19 mouse cellular contexts compared by ENCODE assay signal in genomic region chr8:111622553-111622952, GRCm38 (mm10). TPM values are rescaled to one million over a fixed set of nuclear protein-coding genes. Genes with fewer than 3 reads are reported as not detected.
DNase-seq lines count a peak whose midpoint lies in the region; ATAC-seq and TF ChIP-seq lines count a peak whose summit lies in the region.
"Had no signal": no experiment of that assay in that cellular context is flagged by ENCODE, and none has a peak within 500 bp of the region (broad histone marks: within the 10 kb centered on the region; RNA-seq: fewer than 3 reads in every experiment).

No protein-coding gene starts in this region.

- no peak for ATAC-seq in forebrain, embryonic 13.5 days
- no peak for ATAC-seq in forebrain, embryonic 16.5 days
- ATAC-seq in midbrain, embryonic 15.5 days (replicated peaks) = no peak
- ATAC-seq in midbrain, embryonic 11.5 days (ENCODE audit: low FRiP score) = no peak
- ATAC-seq: forebrain, embryonic 14.5 days had no signal

- no peaks in the 10 kb centered on the region for H3K4me1 ChIP-seq in forebrain, embryonic 13.5 days
- H3K4me1 ChIP-seq in forebrain, embryonic 16.5 days (replicated peaks; ENCODE audit: control insufficient read depth, insufficient read depth, low read length) = no peaks in the 10 kb centered on the region
- 0 out of 2 replicates have a peak, but pooled peaks cover 6% of the 10 kb centered on the region for H3K4me1 ChIP-seq in midbrain, embryonic 15.5 days
- no peaks in the 10 kb centered on the region for H3K4me1 ChIP-seq in midbrain, embryonic 11.5 days (ENCODE audit: control insufficient read depth, insufficient read depth, low read length)
- H3K4me1 ChIP-seq in brown adipose tissue, adult 24 weeks (ENCODE audit: control insufficient read depth, insufficient read depth, insufficient read length, low read length) = peaks cover 31% of the 10 kb centered on the region

- WGBS in forebrain, embryonic 13.5 days = 80% methylated on average over 10 of the region's 10 CpGs
- WGBS in forebrain, embryonic 16.5 days = 76% methylated on average over 10 of the region's 10 CpGs
- 69% methylated on average over 10 of the region's 10 CpGs for WGBS in midbrain, embryonic 15.5 days
- 75% methylated on average over 10 of the region's 10 CpGs for WGBS in midbrain, embryonic 11.5 days

- no peak overlapping the region for H3K4me3 ChIP-seq in forebrain, embryonic 13.5 days
- H3K4me3 ChIP-seq in forebrain, embryonic 16.5 days (replicated peaks; ENCODE audit: low read length) = no peak overlapping the region
- H3K4me3 ChIP-seq in layer of hippocampus, adult 2 months = no peak overlapping the region
- H3K4me3 ChIP-seq in midbrain, embryonic 15.5 days = no peak overlapping the region
- no peak overlapping the region for H3K4me3 ChIP-seq in midbrain, embryonic 11.5 days (ENCODE audit: low read depth, low read length)
- no peak overlapping the region for H3K4me3 ChIP-seq in brown adipose tissue, adult 24 weeks (ENCODE audit: insufficient read depth, low read depth, low read length)
- H3K4me3 ChIP-seq: limb, embryonic 15.5 days had no signal

- H3K27me3 ChIP-seq in forebrain, embryonic 13.5 days = no peaks in the 10 kb centered on the region
- no peaks in the 10 kb centered on the region for H3K27me3 ChIP-seq in forebrain, embryonic 16.5 days (replicated peaks; ENCODE audit: control insufficient read depth, insufficient read depth, low read length)
- no peaks in the 10 kb centered on the region for H3K27me3 ChIP-seq in midbrain, embryonic 15.5 days (replicated peaks)
- H3K27me3 ChIP-seq in midbrain, embryonic 11.5 days (ENCODE audit: control insufficient read depth, insufficient read depth, low read length) = no peaks in the 10 kb centered on the region
- H3K27me3 ChIP-seq: limb, embryonic 15.5 days had no signal

- no peak overlapping the region; the same call in 1 of the 2 replicates for H3K9ac ChIP-seq in forebrain, embryonic 13.5 days
- H3K9ac ChIP-seq in forebrain, embryonic 16.5 days (replicated peaks; ENCODE audit: low read depth, low read length) = no peak overlapping the region
- no peak overlapping the region for H3K9ac ChIP-seq in midbrain, embryonic 15.5 days
- H3K9ac ChIP-seq in midbrain, embryonic 11.5 days (ENCODE audit: low read length) = no peak overlapping the region
- H3K9ac ChIP-seq: limb, embryonic 15.5 days had no signal

- H3K27ac ChIP-seq in forebrain, embryonic 13.5 days = 0 out of 2 replicates have a peak overlapping the region, but pooled peaks have one; percentile 27
- H3K27ac ChIP-seq in forebrain, embryonic 16.5 days (ENCODE audit: low read length) = no peak overlapping the region
- H3K27ac ChIP-seq in layer of hippocampus, adult 2 months = peak overlapping the region; percentile 18; the same call in 1 of the 2 replicates
- H3K27ac ChIP-seq in midbrain, embryonic 15.5 days = 0 out of 2 replicates have a peak overlapping the region, but pooled peaks have one; percentile 42
- no peak overlapping the region for H3K27ac ChIP-seq in midbrain, embryonic 11.5 days (ENCODE audit: low read depth, low read length)
- H3K27ac ChIP-seq in brown adipose tissue, adult 24 weeks (replicated peaks; ENCODE audit: low read depth, low read length) = peak overlapping the region; percentile 61
- H3K27ac ChIP-seq: limb, embryonic 15.5 days; macrophage had no signal

- H3K4me2 ChIP-seq in forebrain, embryonic 13.5 days = no peak overlapping the region
- no peak overlapping the region for H3K4me2 ChIP-seq in forebrain, embryonic 16.5 days (ENCODE audit: low read length)
- no peak overlapping the region for H3K4me2 ChIP-seq in midbrain, embryonic 15.5 days
- no peak overlapping the region for H3K4me2 ChIP-seq in midbrain, embryonic 11.5 days
- H3K4me2 ChIP-seq: limb, embryonic 15.5 days had no signal

- H3K9me3 ChIP-seq in forebrain, embryonic 13.5 days (replicated peaks) = no peaks in the 10 kb centered on the region
- no peaks in the 10 kb centered on the region for H3K9me3 ChIP-seq in forebrain, embryonic 16.5 days (ENCODE audit: control insufficient read depth, low read length)
- H3K9me3 ChIP-seq in midbrain, embryonic 15.5 days = no peaks in the 10 kb centered on the region
- no peaks in the 10 kb centered on the region for H3K9me3 ChIP-seq in midbrain, embryonic 11.5 days (ENCODE audit: control insufficient read depth, low read length)
- H3K9me3 ChIP-seq: limb, embryonic 15.5 days had no signal

- peaks cover 42% of the 10 kb centered on the region for H3K36me3 ChIP-seq in forebrain, embryonic 13.5 days (ENCODE audit: poor library complexity, severe bottlenecking)
- no peaks in the 10 kb centered on the region for H3K36me3 ChIP-seq in forebrain, embryonic 16.5 days (ENCODE audit: control insufficient read depth, insufficient read depth)
- no peaks in the 10 kb centered on the region for H3K36me3 ChIP-seq in midbrain, embryonic 15.5 days (replicated peaks)
- no peaks in the 10 kb centered on the region for H3K36me3 ChIP-seq in midbrain, embryonic 11.5 days (ENCODE audit: control insufficient read depth, insufficient read depth, low read length)

- no peak for TF ChIP-seq CTCF in layer of hippocampus, adult 2 months (conservative IDR thresholded peaks at IDR 0.05)

- no peak for DNase-seq in layer of hippocampus, adult 2 months (ENCODE audit: low spot score in 2 of 2)
- DNase-seq in layer of hippocampus, adult 9-10 months (ENCODE audit: low spot score) = no peak
- no peak for DNase-seq in midbrain, embryonic 11.5 days (ENCODE audit: low spot score, missing footprints)
- DNase-seq in liver = no peak
- DNase-seq: adrenal gland, adult 2 months; heart, adult 18-20 months; kidney, postnatal 10 days; layer of hippocampus, adult 9-11 months; lung, adult 2 months; retina, postnatal 1 day; right cerebral cortex, postnatal 4 days; thymus, postnatal 4 days had no signal

RNA-seq across cellular contexts. Expression of gene Ldhd, which starts 7.6 kb away (rescaled TPM):
- 0.23 and 0.31 TPM in 2 replicates for polyA plus RNA-seq in forebrain, embryonic 13.5 days (2015; fragmentation: Nextera tagmentation; extraction: Ambion mirVana)
- polyA plus RNA-seq in forebrain, embryonic 16.5 days (2015; fragmentation: Nextera tagmentation; extraction: Ambion mirVana) = 0.71 TPM in 2 replicates
- 1 to 10 TPM; 6.8 to 7.8 TPM for total RNA-seq in layer of hippocampus, adult 2 months (2021)
- 0.71 and 0.82 TPM in 2 replicates for polyA plus RNA-seq in midbrain, embryonic 15.5 days (2015; fragmentation: Nextera tagmentation; extraction: Ambion mirVana)
- polyA plus RNA-seq in midbrain, embryonic 11.5 days (2014; fragmentation: Nextera tagmentation; extraction: Ambion mirVana) = 0.19 and 0.22 TPM in 2 replicates
- polyA plus RNA-seq in brown adipose tissue, adult 24 weeks (2012; ENCODE audit: insufficient read depth, insufficient read length, missing spikeins) = 84.9 and 93.8 TPM in 2 replicates

RNA-seq across cellular contexts. Expression of gene Zfp1, which starts 20.6 kb away (rescaled TPM):
- polyA plus RNA-seq in forebrain, embryonic 13.5 days (2015; fragmentation: Nextera tagmentation; extraction: Ambion mirVana) = 27.3 and 28.8 TPM in 2 replicates
- 32.5 and 35.7 TPM in 2 replicates for polyA plus RNA-seq in forebrain, embryonic 16.5 days (2015; fragmentation: Nextera tagmentation; extraction: Ambion mirVana)
- total RNA-seq in layer of hippocampus, adult 2 months (2021) = 10 to 100 TPM; 24.0 to 25.1 TPM
- 29.1 and 30.0 TPM in 2 replicates for polyA plus RNA-seq in midbrain, embryonic 15.5 days (2015; fragmentation: Nextera tagmentation; extraction: Ambion mirVana)
- 23.8 and 25.6 TPM in 2 replicates for polyA plus RNA-seq in midbrain, embryonic 11.5 days (2014; fragmentation: Nextera tagmentation; extraction: Ambion mirVana)
- polyA plus RNA-seq in brown adipose tissue, adult 24 weeks (2012; ENCODE audit: insufficient read depth, insufficient read length, missing spikeins) = 5.3 and 6.8 TPM in 2 replicates

Comparison
In these comparisons a context has a peak if more than half of its experiments do, and no peak if none do; other contexts are left out.
1. H3K27ac ChIP-seq: peak in forebrain, embryonic 13.5 days (single experiment), layer of hippocampus, adult 2 months (single experiment), midbrain, embryonic 15.5 days (single experiment) and brown adipose tissue, adult 24 weeks (single experiment); none in forebrain, embryonic 16.5 days (single experiment) and midbrain, embryonic 11.5 days (single experiment).
2. RNA of gene Ldhd, which starts 7.6 kb away (polyA plus RNA-seq): 84.9 to 93.8 TPM in brown adipose tissue, adult 24 weeks; 0.71 to 0.82 TPM in midbrain, embryonic 15.5 days, 0.71 TPM in forebrain, embryonic 16.5 days, 0.23 to 0.31 TPM in forebrain, embryonic 13.5 days and 0.19 to 0.22 TPM in midbrain, embryonic 11.5 days; every median in the first group is over 10 times any median in the second.